Mouse (Mus musculus) MEL (cell line): Measurements from ENCODE around the gene Klhl25. TPM values are rescaled to one million over a fixed set of nuclear protein-coding genes. Genes with fewer than 3 reads are reported as not detected.

Experiments used
- DNase-seq: peaks from one replicate; pipeline ENCODE4 v3.0.0; 2011; ENCODE audit warnings: low read depth, low spot score
- H3K27ac ChIP-seq: 2 replicates; pipeline ENCODE4 v1.5.1; 2012; ENCODE audit warnings: low read depth, mild to moderate bottlenecking, control low read depth, low read length, moderate library complexity; ENCODE audit not compliant: control insufficient read depth
- H3K27me3 ChIP-seq, 2 experiments: fragments of 150-350 bp in 1 of 2; sonication (generic) in 1 of 2; 2 replicates each; pipeline ENCODE4 v1.6.1; 2012; ENCODE audit warnings: low read length in 2 of 2, mild to moderate bottlenecking in 2 of 2, improper control_type of control experiment in 1 of 2, moderate library complexity in 1 of 2; ENCODE audit not compliant: insufficient read depth in 2 of 2, control insufficient read depth in 1 of 2
- H3K36me3 ChIP-seq, 2 experiments: 2 replicates each; pipeline ENCODE4 v1.6.1; 2012 to 2014; ENCODE audit warnings: low read length in 2 of 2, improper control_type of control experiment in 1 of 2, inconsistent platforms in 1 of 2, mild to moderate bottlenecking in 1 of 2; ENCODE audit not compliant: insufficient read depth in 2 of 2, control insufficient read depth in 1 of 2
- H3K4me1 ChIP-seq, 2 experiments: fragments of 150-350 bp in 1 of 2; sonication (generic) in 1 of 2; 2 replicates each; pipeline ENCODE4 v1.6.1; 2012; ENCODE audit warnings: low read length in 2 of 2, improper control_type of control experiment in 1 of 2, mild to moderate bottlenecking in 1 of 2; ENCODE audit not compliant: insufficient read depth in 2 of 2, control insufficient read depth in 1 of 2
- H3K4me3 ChIP-seq, 2 experiments: fragments of 150-350 bp in 1 of 2; sonication (generic) in 1 of 2; 2 replicates each; pipeline ENCODE4 v1.5.1; 2012; ENCODE audit warnings: low read depth in 2 of 2, low read length in 2 of 2, mild to moderate bottlenecking in 2 of 2, moderate library complexity in 2 of 2, control low read depth in 1 of 2, improper control_type of control experiment in 1 of 2; ENCODE audit not compliant: control insufficient read depth in 1 of 2, insufficient read depth in 1 of 2
- H3K79me2 ChIP-seq: 2 replicates; pipeline ENCODE4 v1.6.1; 2012; ENCODE audit warnings: mild to moderate bottlenecking, low read length, moderate library complexity; ENCODE audit not compliant: control insufficient read depth, poor library complexity, insufficient read depth
- H3K9ac ChIP-seq: 2 replicates; pipeline ENCODE4 v1.6.1; 2012; ENCODE audit warnings: low read depth, mild to moderate bottlenecking, control low read depth, low read length, moderate library complexity; ENCODE audit not compliant: control insufficient read depth, poor library complexity, severe bottlenecking
- H3K9me3 ChIP-seq: fragments of 150-350 bp; sonication (generic); replicated peaks from 2 replicates; pipeline ENCODE4 v1.6.1; 2012; ENCODE audit warnings: mild to moderate bottlenecking, low read length, improper control_type of control experiment, moderate library complexity; ENCODE audit not compliant: insufficient read depth
- BHLHE40 ChIP-seq: IDR thresholded peaks from 2 replicates; pipeline ENCODE4 v1.6.1; 2012; ENCODE audit warnings: low read depth, mild to moderate bottlenecking, inconsistent platforms, low read length, improper control_type of control experiment, borderline replicate concordance
- CTCF ChIP-seq, 3 experiments: IDR thresholded peaks in 2 of 3; conservative IDR thresholded peaks in 1 of 3; 2 replicates each; pipeline ENCODE4 v1.5.1; 2011 to 2012; ENCODE audit warnings: low read length in 3 of 3, low read depth in 2 of 3, mild to moderate bottlenecking in 2 of 3, improper control_type of control experiment in 1 of 3, inconsistent platforms in 1 of 3, mixed read lengths in 1 of 3, moderate library complexity in 1 of 3; ENCODE audit not compliant: control insufficient read depth in 1 of 3, insufficient read depth in 1 of 3, poor library complexity in 1 of 3, severe bottlenecking in 1 of 3
- E2F4 ChIP-seq: IDR thresholded peaks from 2 replicates; pipeline ENCODE4 v1.6.1; 2011; ENCODE audit warnings: low read depth, low read length, improper control_type of control experiment, borderline replicate concordance
- ELF1 ChIP-seq: IDR thresholded peaks from 2 replicates; pipeline ENCODE4 v1.6.1; 2014; ENCODE audit warnings: low read depth, mild to moderate bottlenecking, inconsistent platforms, low read length, improper control_type of control experiment, moderate library complexity
- ETS1 ChIP-seq: IDR thresholded peaks from 2 replicates; pipeline ENCODE4 v1.6.1; 2012; ENCODE audit warnings: low read depth, mild to moderate bottlenecking, inconsistent platforms, low read length, improper control_type of control experiment, moderate library complexity
- GABPA ChIP-seq: IDR thresholded peaks from 2 replicates; pipeline ENCODE4 v1.6.1; 2012; ENCODE audit warnings: low read depth, mild to moderate bottlenecking, inconsistent platforms, low read length, improper control_type of control experiment, moderate library complexity
- GATA1 ChIP-seq: IDR thresholded peaks from 2 replicates; pipeline ENCODE4 v1.6.1; 2011; ENCODE audit warnings: low read depth, low read length, improper control_type of control experiment
- JUND ChIP-seq: IDR thresholded peaks from 2 replicates; pipeline ENCODE4 v1.6.1; 2011; ENCODE audit warnings: low read depth, mild to moderate bottlenecking, improper control_type of control experiment, low read length
- KAT2A ChIP-seq: conservative IDR thresholded peaks from 2 replicates; pipeline ENCODE4 v1.6.1; 2012; ENCODE audit warnings: low read depth, low read length, improper control_type of control experiment, inconsistent platforms
- MAX ChIP-seq: IDR thresholded peaks from 2 replicates; pipeline ENCODE4 v1.6.1; 2011; ENCODE audit warnings: low read length, improper control_type of control experiment
- MAZ ChIP-seq: IDR thresholded peaks from 2 replicates; pipeline ENCODE4 v1.6.1; 2012; ENCODE audit warnings: low read depth, mild to moderate bottlenecking, inconsistent platforms, low read length, improper control_type of control experiment
- MEF2A ChIP-seq: IDR thresholded peaks from 2 replicates; pipeline ENCODE4 v1.6.1; 2014; ENCODE audit warnings: low read depth, mild to moderate bottlenecking, inconsistent platforms, low read length, improper control_type of control experiment; ENCODE audit not compliant: poor library complexity, insufficient replicate concordance, severe bottlenecking; ENCODE audit errors: extremely low read depth
- MYB ChIP-seq: IDR thresholded peaks from 2 replicates; pipeline ENCODE4 v1.6.1; 2011; ENCODE audit warnings: mild to moderate bottlenecking, low read depth, low read length, improper control_type of control experiment
- MYC ChIP-seq: IDR thresholded peaks from 2 replicates; pipeline ENCODE4 v1.6.1; 2011; ENCODE audit warnings: low read depth, mild to moderate bottlenecking, low read length, improper control_type of control experiment, moderate library complexity
- NELFE ChIP-seq: IDR thresholded peaks from 2 replicates; pipeline ENCODE4 v1.6.1; 2011; ENCODE audit warnings: low read depth, low read length, improper control_type of control experiment
- NRF1 ChIP-seq: IDR thresholded peaks from 2 replicates; pipeline ENCODE4 v1.6.1; 2014; ENCODE audit warnings: low read depth, mild to moderate bottlenecking, inconsistent platforms, low read length, improper control_type of control experiment, moderate library complexity; ENCODE audit not compliant: poor library complexity, insufficient read depth, severe bottlenecking
- POLR2A ChIP-seq, 2 experiments: IDR thresholded peaks; 2 replicates each; pipeline ENCODE4 v1.6.1; 2011 to 2012; ENCODE audit warnings: low read length in 2 of 2, mild to moderate bottlenecking in 2 of 2, control low read depth in 1 of 2, improper control_type of control experiment in 1 of 2, low read depth in 1 of 2, moderate library complexity in 1 of 2; ENCODE audit not compliant: control insufficient read depth in 1 of 2, insufficient read depth in 1 of 2, poor library complexity in 1 of 2
- POLR2AphosphoS2 ChIP-seq: IDR thresholded peaks from 2 replicates; pipeline ENCODE4 v1.6.1; 2011; ENCODE audit warnings: low read length, improper control_type of control experiment
- POLR2AphosphoS5 ChIP-seq: IDR thresholded peaks from 2 replicates; pipeline ENCODE4 v1.6.1; 2012; ENCODE audit warnings: low read depth, borderline replicate concordance, mild to moderate bottlenecking, inconsistent platforms, low read length, moderate library complexity, mixed read lengths
- SMC3 ChIP-seq: IDR thresholded peaks from 2 replicates; pipeline ENCODE4 v1.6.1; 2011; ENCODE audit warnings: low read depth, low read length, improper control_type of control experiment
- TAL1 ChIP-seq: IDR thresholded peaks from 2 replicates; pipeline ENCODE4 v1.6.1; 2012; ENCODE audit warnings: mild to moderate bottlenecking, inconsistent platforms, low read length, moderate library complexity, mixed read lengths
- TBP ChIP-seq: IDR thresholded peaks from 2 replicates; pipeline ENCODE4 v1.8.0; 2011; ENCODE audit warnings: low read depth, low read length, improper control_type of control experiment
- UBTF ChIP-seq: IDR thresholded peaks from 2 replicates; pipeline ENCODE4 v1.6.1; 2012; ENCODE audit warnings: low read depth, mild to moderate bottlenecking, inconsistent platforms, low read length, improper control_type of control experiment, moderate library complexity, borderline replicate concordance; ENCODE audit not compliant: insufficient read depth
- USF1 ChIP-seq: IDR thresholded peaks from 2 replicates; pipeline ENCODE4 v1.6.1; 2014; ENCODE audit warnings: low read depth, mild to moderate bottlenecking, inconsistent platforms, low read length, improper control_type of control experiment, moderate library complexity
- USF2 ChIP-seq, 2 experiments: IDR thresholded peaks; 2 replicates each; pipeline ENCODE4 v1.6.1; 2011 to 2012; ENCODE audit warnings: improper control_type of control experiment in 2 of 2, low read length in 2 of 2, borderline replicate concordance in 1 of 2, inconsistent platforms in 1 of 2, low read depth in 1 of 2, mild to moderate bottlenecking in 1 of 2; ENCODE audit not compliant: insufficient read depth in 1 of 2
- ZC3H11A ChIP-seq: IDR thresholded peaks from 2 replicates; pipeline ENCODE4 v1.6.1; 2012; ENCODE audit warnings: low read depth, mild to moderate bottlenecking, inconsistent platforms, low read length, improper control_type of control experiment
- ZKSCAN1 ChIP-seq: IDR thresholded peaks from 2 replicates; pipeline ENCODE4 v1.6.1; 2012; ENCODE audit warnings: low read depth, mild to moderate bottlenecking, inconsistent platforms, low read length, improper control_type of control experiment, moderate library complexity
- ZNF384 ChIP-seq: IDR thresholded peaks from 2 replicates; pipeline ENCODE4 v1.6.1; 2012; ENCODE audit warnings: low read depth, mild to moderate bottlenecking, inconsistent platforms, low read length, improper control_type of control experiment
- polyA plus RNA-seq, 2 experiments: library from polyadenylated mRNA; stranded (reverse) in 1 of 2; unstranded in 1 of 2; fragments of >175 nt in 1 of 2; fragments of >200 nt in 1 of 2; gene quantifications; 2 replicates each; pipeline versions ENCODE4 v1.2.1 to v1.2.4; 2012; ENCODE audit warnings: low replicate concordance in 2 of 2, low read depth in 1 of 2; ENCODE audit not compliant: insufficient read length in 2 of 2, insufficient read depth in 1 of 2, missing spikeins in 1 of 2
- total RNA-seq: library from RNA; depleted of rRNA; stranded (reverse); fragments of 300-350 nt; gene quantifications from 2 replicates; pipeline ENCODE4 v1.2.3, GENCODE M21; 2012

The Klhl25 gene
- total and polyA plus RNA-seq, 3 experiments: 7.4 to 11.4 TPM; not detected in 1

DNA sequence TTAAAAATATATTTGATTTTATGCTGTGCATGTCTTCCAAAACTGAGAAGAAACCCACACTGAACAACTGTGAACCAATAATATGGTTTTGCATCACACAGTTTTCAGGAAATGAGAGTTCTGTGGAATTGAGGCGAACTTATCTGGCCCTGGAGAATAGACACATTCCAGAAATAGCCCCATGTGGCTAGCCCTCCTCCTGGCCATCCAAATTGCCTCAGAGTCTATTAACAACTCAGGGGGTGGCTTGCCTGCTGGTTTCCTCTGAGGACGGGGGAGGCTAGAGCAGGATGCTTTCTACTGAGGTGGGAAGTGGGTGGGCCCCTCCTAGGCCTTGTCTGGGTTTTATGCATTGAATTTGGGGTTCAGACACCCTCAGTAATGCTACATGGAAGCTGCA is 57.0 kb downstream of the Klhl25 start:
- DNase-seq: no peak
- no peak overlapping the region for H3K9ac ChIP-seq
- H3K27ac ChIP-seq: no peak overlapping the region
- no peaks in the 10 kb centered on the region; a peak in 1 of 4 replicates for H3K4me1 ChIP-seq
- H3K4me3 ChIP-seq: no peak overlapping the region
- TF ChIP-seq USF1: no peak
- TF ChIP-seq MAZ: no peak
- TF ChIP-seq E2F4: no peak
- TF ChIP-seq NELFE: no peak
- TF ChIP-seq USF2 (IDR thresholded peaks at IDR 0.05; ENCODE audit: borderline replicate concordance in 1 of 2, insufficient read depth in 1 of 2, low read depth in 1 of 2, low read length in 2 of 2): no peak
- TF ChIP-seq CTCF (IDR thresholded peaks at IDR 0.05 in 2 of 3, conservative IDR thresholded peaks at IDR 0.05 in 1 of 3; ENCODE audit: control insufficient read depth in 1 of 3, insufficient read depth in 1 of 3, low read depth in 2 of 3, low read length in 3 of 3, poor library complexity in 1 of 3, severe bottlenecking in 1 of 3): no peak
- no peak for TF ChIP-seq GABPA
- TF ChIP-seq MYB: no peak
- TF ChIP-seq UBTF: no peak
- TF ChIP-seq TAL1: no peak
- no peak for TF ChIP-seq ETS1
- TF ChIP-seq, all 39 proteins: peak for 0
- Histone ChIP-seq H3K36me3 (peaks cover 0 to 1% of the 10 kb centered on the region in 2 experiments; a peak in 2 of 4 replicates), H3K79me2 (no peaks in the 10 kb centered on the region), H3K27me3 (peaks cover 6 to 14% of the 10 kb centered on the region in 2 experiments), H3K9me3 (no peaks in the 10 kb centered on the region)

DNA sequence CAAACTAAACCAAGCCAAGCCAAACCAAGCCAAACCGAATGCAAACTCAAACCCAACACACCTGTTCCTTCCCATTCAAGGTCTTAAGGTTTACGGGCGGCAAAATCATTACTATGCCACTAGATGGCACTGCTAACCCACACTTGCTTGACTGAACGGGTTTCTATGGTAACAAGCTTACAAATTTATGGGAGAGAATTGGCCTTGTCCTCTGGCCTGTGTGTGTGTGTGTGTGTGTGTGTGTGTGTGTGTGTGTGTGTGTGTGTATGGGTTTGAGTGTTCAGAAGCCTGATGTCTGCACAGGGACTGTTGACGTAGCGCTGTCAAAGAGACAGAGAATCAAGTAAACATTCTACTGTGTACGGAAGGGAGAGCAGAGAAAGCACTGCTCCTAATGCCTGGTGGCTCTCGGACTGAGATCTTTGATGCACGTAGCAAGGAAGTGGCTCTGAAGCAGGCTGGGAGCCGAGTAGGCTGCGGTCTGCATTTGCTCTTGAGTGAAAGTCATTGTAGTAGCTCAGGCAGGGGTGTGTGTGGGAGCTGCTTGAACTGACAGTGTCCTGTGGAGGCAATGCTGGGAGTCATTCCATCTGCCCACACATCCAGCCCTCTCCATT is 62.0 kb downstream of the Klhl25 start:
- H3K9ac ChIP-seq: no peak overlapping the region
- peaks cover under 1 to 4% of the 10 kb centered on the region in 2 experiments for H3K27me3 ChIP-seq
- H3K4me3 ChIP-seq: no peak overlapping the region
- no peaks in the 10 kb centered on the region for H3K4me1 ChIP-seq
- peak; percentile 71 for DNase-seq
- no peak overlapping the region for H3K27ac ChIP-seq
- H3K9me3 ChIP-seq: no peaks in the 10 kb centered on the region
- H3K79me2 ChIP-seq: no peaks in the 10 kb centered on the region
- H3K36me3 ChIP-seq: no peaks in the 10 kb centered on the region
- TF ChIP-seq MEF2A: no peak
- TF ChIP-seq USF1: no peak
- TF ChIP-seq ETS1: no peak
- no peak for TF ChIP-seq MYC
- no peak for TF ChIP-seq NELFE
- TF ChIP-seq USF2 (IDR thresholded peaks at IDR 0.05; ENCODE audit: borderline replicate concordance in 1 of 2, insufficient read depth in 1 of 2, low read depth in 1 of 2, low read length in 2 of 2): no peak
- no peak for TF ChIP-seq UBTF
- TF ChIP-seq GATA1: no peak
- TF ChIP-seq MAX: no peak
- no peak for TF ChIP-seq TBP
- TF ChIP-seq SMC3: peak; percentile 76
- no peak for TF ChIP-seq MYB
- no peak for TF ChIP-seq BHLHE40
- no peak for TF ChIP-seq POLR2AphosphoS2
- no peak for TF ChIP-seq GABPA
- no peak for TF ChIP-seq ELF1
- TF ChIP-seq KAT2A: no peak
- TF ChIP-seq POLR2A (IDR thresholded peaks at IDR 0.05; ENCODE audit: control insufficient read depth in 1 of 2, insufficient read depth in 1 of 2, low read depth in 1 of 2, low read length in 2 of 2, poor library complexity in 1 of 2): no peak
- TF ChIP-seq NRF1: no peak
- TF ChIP-seq POLR2AphosphoS5: no peak
- TF ChIP-seq ZKSCAN1: no peak
- TF ChIP-seq JUND: no peak
- TF ChIP-seq ZNF384: no peak
- TF ChIP-seq TAL1: no peak
- peak; percentile 50 for TF ChIP-seq ZC3H11A
- TF ChIP-seq CTCF (IDR thresholded peaks at IDR 0.05 in 2 of 3, conservative IDR thresholded peaks at IDR 0.05 in 1 of 3; ENCODE audit: control insufficient read depth in 1 of 3, insufficient read depth in 1 of 3, low read depth in 2 of 3, low read length in 3 of 3, poor library complexity in 1 of 3, severe bottlenecking in 1 of 3): peak; percentile 65 to 87 (median 73)
